Mouse (Mus musculus) kidney, adult 18-20 months (tissue): ENCODE data around the gene Mst1r.

Experiments used
- DNase-seq: peaks from one replicate; pipeline ENCODE4 v3.0.0; 2021

Gene Mst1r

GRCm38 (mm10) chr9:107917895-107918608, 11.4 kb downstream of the Mst1r start:
- DNase-seq = no peak

GRCm38 (mm10) chr9:107918884-107919283, 12.2 kb downstream of the Mst1r start:
- no peak for DNase-seq

- no peak for DNase-seq
These were observed 12.8 kb downstream of the Mst1r start for GRCm38 (mm10) chr9:107919441-107919840.

GRCm38 (mm10) chr9:107923021-107923420, 16.3 kb downstream of the Mst1r start:
- peak; percentile 72 for DNase-seq

- no peak for DNase-seq
These were observed 17.3 kb downstream of the Mst1r start for GRCm38 (mm10) chr9:107923956-107924355.

GRCm38 (mm10) chr9:107925251-107925650, 18.6 kb downstream of the Mst1r start:
- no peak for DNase-seq

- no peak for DNase-seq
These were observed 20.3 kb downstream of the Mst1r start for GRCm38 (mm10) chr9:107926920-107927420.

GRCm38 (mm10) chr9:107927749-107928148, 21.1 kb downstream of the Mst1r start:
- no peak for DNase-seq

GRCm38 (mm10) chr9:107928169-107928568, 21.5 kb downstream of the Mst1r start, which contains the start of gene Actl11:
TSS of gene Actl11 (plus strand) at chr9:107928469.
- DNase-seq = no peak

- DNase-seq = no peak
These were observed 25.5 kb downstream of the Mst1r start for GRCm38 (mm10) chr9:107932221-107932620.

- no peak for DNase-seq
These were observed 27.5 kb downstream of the Mst1r start for GRCm38 (mm10) chr9:107934146-107934545.

- no peak for DNase-seq
These were observed 28.7 kb downstream of the Mst1r start, which contains the start of gene Camkv for GRCm38 (mm10) chr9:107935374-107935773. TSS of gene Camkv (plus strand) at chr9:107935674.

- no peak for DNase-seq
These were observed 29.1 kb downstream of the Mst1r start for GRCm38 (mm10) chr9:107935790-107936214.

GRCm38 (mm10) chr9:107936215-107936822, 29.6 kb downstream of the Mst1r start:
- DNase-seq = no peak

GRCm38 (mm10) chr9:107936831-107937230, 30.2 kb downstream of the Mst1r start:
- no peak for DNase-seq

GRCm38 (mm10) chr9:107947241-107948194, 40.8 kb downstream of the Mst1r start:
- no peak for DNase-seq

GRCm38 (mm10) chr9:107949184-107949921, 42.7 kb downstream of the Mst1r start:
- DNase-seq = no peak

- DNase-seq = no peak
These were observed 43.2 kb downstream of the Mst1r start, which contains the start of gene Traip for GRCm38 (mm10) chr9:107949922-107950235. TSS of gene Traip (plus strand) at chr9:107950136.

GRCm38 (mm10) chr9:107950460-107951355, 44.0 kb downstream of the Mst1r start:
- DNase-seq = peak; percentile 92

GRCm38 (mm10) chr9:107955613-107956289, 49.1 kb downstream of the Mst1r start:
- DNase-seq = no peak

GRCm38 (mm10) chr9:107957141-107957540, 50.5 kb downstream of the Mst1r start:
- DNase-seq = no peak
